Mouse (Mus musculus) spleen, postnatal 14 days (tissue): ENCODE results near the gene Stum.
"Not testable (repeated sequence)": the region's sequence is repeated elsewhere in the genome, so short reads cannot be mapped to it uniquely, and the experiment has no call there.

ENCODE experiments used
- DNase-seq, 2 experiments: peaks; one replicate each; pipeline ENCODE4 v3.0.0; 2021 to 2022; ENCODE audit warnings: low spot score in 2 of 2

The Stum gene

DNA sequence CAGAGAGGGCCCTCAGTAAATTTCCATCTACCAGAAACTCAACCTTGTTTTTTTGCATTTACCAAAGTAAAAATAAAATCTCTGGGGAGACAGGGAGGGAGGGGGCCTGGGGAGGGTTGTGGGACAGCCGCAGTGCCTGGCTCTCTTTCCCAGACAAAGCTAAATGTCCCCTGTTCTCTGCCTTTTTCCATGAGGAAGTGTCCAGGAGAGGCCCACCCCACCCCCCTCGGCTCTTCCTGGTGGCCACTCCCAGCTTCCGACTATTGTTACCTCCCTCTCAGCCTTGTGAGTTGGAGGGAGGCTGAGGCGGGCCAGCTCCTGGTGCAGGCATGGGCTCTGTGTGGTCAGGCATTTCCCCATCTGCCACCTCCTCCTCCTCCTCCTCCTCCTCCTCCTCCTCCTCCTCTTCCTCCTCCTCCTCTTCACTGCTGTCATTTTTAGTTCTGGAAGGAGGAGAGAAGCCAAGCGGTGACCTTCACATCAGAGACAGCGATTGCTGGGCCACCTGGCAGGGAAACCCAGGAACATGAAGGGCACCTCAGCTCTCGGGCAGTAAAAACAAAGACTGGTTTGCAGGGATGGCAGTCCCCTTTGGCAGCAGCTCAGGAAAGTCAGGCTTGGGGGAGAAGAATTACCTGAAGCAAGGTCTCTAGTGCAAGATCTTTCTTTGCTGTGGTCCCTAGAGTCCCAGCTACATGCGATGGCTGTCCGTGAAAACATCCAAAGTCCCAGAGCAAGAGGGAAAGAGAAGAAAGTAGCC, 77.5 kb downstream of the Stum start:
- no peak for DNase-seq

DNA sequence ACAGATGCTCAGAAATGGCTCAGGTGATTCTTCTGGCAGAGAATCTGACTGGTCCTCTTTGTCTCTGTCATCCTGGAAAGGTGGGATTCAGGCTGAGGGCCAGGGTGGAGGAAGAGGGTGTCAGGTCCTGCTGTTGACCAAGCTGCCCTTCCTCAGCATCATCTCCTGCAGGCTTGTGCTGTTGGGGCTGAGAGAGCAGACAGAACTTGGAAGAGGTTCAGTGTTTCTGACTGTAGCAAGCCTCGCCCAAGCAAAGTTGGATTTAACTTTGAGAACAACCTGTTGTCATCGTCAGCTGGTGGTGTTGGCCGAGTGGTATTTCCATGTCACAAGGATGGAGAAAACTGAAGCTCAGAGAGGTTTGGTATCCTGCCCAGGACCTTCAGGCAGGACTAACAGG, 78.6 kb downstream of the Stum start:
- no peak for DNase-seq

DNA sequence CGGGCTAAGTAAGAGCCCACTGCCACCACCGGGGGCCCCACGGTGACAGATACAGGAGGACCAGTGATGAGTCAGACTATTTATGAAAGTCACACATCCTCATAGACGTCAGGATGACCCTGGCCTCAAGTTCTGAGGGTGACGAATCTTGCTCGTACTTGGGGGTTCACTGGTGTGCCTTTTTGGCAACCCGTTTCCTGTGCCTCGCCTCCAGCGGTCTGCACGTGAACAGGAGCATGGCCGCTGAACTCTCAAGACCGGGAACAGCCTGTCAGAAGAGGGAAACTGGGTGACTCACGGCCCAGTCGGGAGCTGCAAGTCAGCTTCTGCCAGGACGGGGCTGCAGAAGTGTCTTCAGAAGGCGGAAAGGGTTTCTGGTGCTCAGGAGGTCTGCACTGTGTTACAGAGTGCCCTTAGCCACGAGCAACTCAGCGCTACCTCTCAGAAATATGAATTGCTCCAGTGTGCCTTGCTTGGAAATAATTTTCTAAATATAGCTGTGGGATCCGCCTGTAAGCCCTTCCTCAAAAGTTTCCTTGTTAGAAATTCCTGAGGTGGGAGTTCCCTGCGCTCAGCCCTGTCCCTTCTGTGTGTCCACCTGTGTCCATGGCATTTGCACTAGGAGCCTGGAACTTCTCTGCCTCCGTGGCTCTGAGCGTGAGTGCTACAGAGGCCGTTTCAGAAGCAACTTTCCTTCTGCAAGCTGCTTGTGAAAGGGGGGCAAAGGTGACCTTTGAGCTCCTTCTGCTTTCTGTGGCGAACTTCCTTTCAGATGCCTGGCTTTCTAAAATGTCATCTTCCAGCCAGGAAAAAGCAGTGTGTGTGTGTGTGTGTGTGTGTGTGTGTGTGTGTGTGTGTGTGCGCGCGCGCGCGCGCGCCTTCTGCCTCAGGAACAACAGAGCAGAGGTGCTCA, 79.4 kb downstream of the Stum start:
- DNase-seq = no peak

DNA sequence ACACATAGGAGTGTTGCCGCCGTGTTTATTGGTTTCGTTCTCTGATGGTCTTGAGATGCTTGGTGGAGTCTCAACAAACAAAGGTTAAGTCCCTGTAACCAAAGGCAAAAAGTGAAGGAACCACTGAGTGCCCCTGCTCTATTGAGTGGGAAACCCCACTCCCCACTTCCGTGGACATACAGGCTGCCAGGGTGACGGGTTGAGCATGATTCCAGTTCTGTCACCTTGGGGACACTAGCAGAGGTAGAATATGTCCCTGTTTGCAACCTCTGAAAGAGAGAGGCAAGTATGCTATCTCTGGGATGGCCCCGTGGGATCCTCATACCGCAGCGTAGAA, 80.0 kb downstream of the Stum start:
- DNase-seq = no peak

DNA sequence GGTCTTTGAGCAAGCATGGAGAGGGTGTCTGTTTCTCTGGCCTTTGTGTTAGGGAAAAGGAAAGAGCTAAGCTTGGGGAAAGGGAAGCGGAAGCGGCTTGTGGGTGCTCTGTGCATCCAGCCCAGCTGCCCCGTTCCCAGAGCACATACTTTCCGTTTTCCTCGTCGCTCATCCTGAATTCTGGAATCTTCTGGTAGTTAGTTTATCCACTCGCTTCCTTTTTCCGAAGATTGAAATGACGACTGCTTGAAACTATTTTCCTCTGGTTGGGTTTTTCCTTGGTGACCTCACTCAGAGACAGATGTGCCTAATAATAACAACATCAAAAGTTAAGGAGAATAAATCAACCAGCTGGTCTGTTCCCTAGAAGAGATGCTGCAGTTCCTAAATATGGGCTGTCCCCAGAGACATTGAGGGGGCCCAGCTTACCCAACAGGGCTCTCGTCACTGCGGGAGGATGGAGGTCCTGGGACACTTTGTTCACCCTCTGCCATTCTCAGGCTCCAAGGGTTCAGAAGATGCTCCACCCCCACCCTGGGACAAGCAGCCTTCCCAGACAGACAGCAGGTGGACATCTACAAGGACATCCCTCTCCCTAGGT, 80.7 kb downstream of the Stum start:
- no peak for DNase-seq

DNA sequence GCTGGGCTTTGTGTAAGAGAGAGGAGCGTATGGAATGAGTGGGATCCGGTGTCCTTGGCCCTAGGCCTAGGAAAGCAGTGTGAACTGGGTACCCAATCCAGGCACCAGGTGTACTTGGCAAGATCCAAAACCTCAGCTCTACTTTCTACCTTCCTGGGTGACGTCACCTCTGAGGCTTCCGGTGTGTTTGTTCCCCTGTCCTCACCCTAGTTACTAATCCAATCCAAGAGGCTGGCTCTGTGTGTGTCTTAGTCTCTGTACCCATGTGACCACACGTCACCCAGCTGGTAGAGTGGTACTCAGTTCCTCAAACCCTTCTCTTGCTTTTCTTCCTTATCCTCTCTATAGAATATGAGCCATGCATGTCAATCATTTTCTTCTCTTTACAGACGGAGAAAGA, 81.6 kb downstream of the Stum start:
- peak in 1 of 2 experiments; percentile 33 for DNase-seq

DNA sequence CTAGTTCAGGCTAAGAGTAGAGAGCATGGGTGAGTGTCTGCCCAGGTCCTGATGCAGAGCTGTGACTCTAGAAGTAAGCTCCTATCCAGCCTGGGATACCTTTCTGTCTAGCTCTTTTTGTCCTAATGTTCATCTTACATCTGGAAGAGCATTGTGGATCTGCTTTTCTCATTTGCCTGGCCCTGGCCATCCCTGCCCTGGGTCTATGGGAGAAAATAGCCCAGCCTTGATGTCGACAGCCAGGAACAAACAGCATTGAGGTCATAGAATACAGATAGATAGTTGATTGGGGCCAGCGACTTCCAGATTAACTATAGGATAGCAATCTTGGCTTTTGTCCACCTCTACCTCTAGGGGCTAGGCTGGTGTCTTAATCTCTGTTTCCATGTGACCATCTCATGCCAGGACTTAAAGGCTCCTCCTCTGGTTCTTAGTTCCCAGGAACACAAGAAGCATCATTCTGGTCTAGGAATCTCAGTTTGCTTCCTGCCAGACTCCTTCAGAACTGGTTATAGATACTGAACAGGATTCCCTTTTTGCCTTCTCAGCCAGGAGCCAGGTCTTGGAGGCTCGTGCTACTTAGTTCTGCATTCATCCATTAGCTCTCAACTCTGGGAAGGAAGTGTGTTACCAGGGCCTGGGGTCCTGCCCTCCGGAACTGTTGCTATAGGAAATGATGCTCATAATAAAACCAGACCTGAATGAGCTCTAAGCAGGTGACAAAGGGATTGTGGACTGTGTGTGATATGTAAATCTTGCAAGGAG, 82.4 kb downstream of the Stum start:
- DNase-seq = no peak

DNA sequence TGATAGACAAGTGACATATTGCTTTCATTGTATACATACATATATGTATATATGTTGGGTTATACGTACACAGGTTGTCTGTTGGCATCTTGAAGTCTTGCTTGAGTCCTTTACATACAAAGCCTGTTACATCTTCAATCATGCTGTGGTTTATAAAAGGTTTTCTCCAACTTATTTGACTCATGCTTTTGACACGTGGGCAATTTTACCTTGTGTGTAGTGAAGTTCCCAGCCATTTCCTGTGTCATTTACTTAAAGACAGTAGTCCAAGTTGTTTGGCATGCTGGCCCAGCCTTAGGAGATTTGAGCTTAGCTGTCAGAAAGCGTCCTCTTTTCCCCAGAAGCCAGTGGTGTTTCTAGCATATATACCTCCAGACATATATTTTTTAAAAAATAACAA, 84.9 kb downstream of the Stum start:
- DNase-seq = no peak

DNA sequence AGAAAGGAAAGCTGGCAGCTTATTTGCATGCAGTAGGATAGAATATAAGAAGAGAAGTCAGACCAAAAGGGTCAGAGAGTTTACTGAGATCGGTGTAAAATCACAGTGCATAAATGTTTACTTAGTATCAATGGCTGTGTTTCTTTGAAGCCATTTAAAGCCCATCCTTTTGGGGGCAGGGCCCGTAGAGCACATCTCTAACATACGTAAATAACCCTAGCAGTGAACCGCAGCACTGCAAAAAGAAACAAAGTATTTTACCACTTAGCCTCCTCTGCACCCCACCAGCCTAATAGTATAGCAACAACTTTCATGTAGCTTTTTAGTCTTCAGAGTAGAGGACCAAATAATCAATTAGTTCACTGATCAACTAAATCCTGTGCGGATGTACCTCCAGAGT, 85.6 kb downstream of the Stum start:
- DNase-seq = no peak

DNA sequence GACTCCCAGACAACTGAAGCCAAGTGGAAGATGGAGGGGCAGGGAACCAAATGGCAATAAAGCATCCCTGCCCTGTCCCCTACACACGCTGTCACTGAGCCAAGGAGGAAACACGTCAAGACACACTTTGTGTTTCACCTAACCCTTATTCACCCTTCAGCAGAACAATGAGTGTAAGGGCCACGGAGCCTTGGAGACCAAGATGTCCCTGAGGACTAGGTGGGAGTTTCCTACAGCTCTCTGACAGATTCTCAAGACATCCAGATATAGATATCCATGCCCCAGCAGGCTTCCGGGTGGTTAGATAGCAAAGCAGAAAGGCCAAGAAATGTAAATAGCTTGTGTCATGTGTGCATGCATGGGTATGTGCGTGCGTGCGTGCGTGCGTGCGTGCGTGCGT, 89.4 kb downstream of the Stum start:
- no peak for DNase-seq

DNA sequence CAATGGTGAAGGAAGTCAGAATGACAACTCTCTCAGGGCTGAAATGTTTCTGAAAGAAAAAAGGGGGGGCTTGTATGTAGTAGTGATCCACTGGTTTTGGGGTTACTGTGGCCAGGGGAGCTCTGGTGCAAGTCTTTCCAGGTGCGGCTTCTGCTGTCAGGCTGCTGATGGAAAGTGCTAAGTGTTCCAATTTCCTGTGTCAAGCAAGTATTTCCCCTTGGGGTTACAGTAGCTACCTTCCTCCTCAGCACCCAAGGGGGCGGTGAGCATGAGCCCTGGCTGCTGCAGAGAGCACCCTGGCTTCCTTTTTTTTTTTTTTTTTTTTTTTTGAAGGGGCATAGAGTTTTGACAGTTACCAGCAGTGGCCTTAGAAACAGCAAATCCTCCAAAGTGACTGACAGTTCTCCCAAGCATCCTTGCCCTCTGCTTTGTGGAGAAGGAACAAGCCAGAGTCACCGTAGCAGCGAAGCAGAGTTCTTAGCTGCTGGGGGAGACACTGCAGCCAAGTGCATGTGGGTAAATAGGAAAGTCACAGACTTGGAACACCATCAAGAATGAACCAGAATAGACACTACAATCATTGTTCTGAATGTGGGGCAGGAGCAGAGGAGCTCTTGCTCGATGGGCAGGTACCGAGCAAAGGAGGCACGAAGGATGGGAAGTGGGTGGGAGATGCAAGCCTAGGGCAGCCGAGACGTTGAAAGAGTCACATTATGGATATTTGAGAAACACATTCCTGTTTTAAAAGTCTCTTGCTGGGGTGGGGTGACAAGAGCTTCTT, 90.1 kb downstream of the Stum start:
- DNase-seq = no peak

DNA sequence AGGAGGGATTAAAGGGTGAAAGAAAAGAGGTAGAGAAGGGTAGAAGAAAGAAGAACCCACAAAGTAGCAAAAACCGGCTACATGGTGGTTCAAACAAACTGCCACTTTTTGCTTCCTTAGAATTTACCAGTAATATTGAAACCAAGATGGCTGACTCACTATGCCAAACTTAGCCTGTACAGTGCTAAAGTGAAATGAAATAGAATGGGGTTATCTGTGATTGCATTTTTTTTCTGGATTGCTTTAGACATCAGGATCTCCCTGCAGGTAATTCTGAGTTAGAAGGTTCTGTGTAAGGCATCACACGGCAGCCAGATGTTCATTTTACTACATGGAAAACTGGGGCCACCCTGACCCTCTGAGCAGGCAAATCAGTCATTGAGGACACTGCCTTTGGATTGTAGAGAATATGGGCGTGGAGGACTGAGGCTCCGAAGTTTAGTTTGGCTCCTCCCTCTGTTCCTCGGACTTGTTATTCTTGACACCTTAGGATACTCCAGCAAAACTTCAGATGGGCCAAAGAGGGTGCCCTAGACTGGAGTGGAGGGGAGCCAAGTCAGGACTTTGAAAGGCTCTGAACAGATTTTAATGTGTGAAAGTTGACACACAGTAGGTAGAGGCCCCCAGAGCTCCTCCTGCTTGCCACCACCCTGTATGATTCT, 91.0 kb downstream of the Stum start:
- no peak for DNase-seq

DNA sequence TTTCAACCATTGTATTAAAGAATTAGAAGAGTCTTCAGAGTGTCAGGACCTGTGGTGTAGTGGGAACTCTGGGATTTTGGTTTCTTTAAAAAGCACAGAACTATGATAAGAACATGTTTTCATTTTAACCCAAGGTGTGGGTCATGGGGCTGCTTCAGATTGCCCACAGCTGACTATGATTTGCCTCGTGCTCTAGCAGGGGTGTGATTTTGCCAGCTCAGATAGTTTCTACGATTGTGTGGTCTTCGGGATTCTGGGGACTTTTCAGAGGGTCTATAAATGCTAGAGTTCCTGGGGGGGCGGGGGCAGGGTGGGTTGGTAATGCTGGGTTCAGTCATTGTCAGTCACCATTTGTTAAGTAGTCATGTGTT, 91.7 kb downstream of the Stum start:
- DNase-seq = no peak

DNA sequence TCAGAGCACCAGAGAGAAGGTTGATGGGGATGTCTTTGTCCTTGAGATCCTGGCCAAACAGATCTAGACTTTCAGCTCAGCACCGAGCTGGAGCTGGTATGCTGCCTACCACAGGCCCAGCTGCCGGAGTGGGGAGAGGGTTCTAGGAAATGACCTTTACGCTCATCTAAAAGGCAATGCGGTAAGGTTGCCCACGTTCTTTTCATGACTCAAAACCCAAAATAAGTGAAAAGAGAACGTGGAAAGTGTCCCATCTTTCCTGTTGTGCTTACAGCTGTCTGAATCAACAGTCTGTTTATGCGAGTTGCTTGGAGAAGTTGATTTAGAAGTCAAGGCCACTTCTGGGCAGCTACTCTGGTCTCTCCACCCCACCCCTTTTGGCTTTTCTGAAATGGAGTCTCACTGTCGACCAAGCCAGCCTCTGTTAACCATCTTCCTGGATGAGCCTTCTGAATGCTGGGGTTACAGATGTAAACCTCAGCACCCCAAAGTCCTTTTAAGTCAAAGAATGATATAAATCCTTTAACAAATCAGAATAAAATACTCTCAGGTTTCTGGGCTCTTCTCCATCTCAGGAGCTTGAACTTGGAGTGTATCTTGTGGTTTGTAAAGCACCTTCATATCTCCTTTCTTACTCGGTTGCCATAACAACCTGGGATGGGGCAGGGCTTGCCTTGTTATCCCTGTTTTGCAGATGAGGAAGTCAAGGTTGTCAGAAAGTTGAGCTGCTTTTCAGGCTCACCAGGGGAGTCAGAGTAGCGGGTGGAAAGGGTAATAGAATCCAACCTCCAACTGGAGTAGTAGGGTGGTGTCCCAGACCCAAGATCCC, 92.3 kb downstream of the Stum start:
- DNase-seq = no peak

DNA sequence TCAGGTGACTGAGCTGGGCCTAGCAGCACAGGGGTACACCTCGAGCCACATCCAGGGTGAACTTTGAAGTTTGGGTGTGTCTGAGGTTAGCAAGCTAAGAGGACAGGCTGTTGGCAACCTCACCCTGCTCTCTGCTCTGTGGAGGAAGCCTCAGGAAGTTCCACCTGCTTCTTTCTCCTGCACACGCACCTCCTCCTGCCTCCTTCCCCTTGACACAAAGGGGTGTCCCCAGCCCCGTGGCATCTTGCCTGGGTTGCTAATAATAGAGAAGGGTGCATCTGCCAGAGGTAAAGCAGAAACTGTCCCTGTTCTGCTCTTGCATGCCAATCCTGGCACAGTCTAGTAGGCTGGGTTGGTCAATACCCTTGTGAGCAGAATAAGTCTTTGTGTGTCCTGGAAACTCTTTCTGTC, 93.0 kb downstream of the Stum start:
- DNase-seq = no peak

DNA sequence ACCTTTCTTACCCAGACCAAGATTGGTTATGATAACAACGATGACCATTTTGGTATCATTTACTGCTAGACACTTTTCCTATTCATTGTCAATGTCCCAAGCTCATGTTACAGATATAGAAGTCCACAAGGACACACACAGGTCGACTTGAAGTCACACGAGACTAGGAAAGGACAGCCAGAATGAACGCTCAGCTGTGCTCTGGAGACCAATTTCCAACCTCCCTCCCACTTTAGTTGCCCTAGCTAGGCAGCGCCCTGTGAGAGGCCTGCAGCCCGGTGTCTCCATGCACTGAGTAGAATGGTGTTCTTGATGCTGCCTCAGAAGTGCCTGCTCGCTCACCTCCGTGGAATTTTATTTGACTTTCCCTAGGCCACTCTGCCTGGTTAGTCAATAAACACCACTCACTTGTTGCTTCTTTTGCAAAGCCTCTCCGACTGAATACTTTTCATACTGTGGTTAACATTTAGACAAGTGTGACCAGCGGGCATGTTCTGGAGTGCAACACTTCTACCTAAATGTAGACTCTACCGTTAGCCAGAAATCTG, 94.0 kb downstream of the Stum start:
- not testable (repeated sequence) for DNase-seq

DNA sequence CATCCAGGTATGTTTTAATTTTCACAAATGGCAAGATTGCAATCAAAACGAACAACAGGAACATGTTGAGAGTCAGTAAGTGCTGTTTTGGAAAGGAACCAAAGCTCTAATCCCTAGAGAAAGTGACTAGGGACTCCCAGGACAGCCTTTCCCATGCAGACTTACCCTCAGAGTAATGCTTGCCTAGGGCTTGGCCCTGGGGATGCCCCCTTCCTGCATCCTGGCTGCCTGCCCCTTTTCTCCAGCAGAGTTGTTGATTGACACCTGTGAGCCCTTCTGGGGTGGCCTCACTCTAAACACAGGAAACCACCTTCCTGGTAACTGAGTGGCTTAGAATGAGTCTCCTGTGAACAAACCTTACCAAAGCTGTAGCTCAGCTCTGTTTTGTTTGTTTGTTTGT, 94.8 kb downstream of the Stum start:
- DNase-seq = no peak

DNA sequence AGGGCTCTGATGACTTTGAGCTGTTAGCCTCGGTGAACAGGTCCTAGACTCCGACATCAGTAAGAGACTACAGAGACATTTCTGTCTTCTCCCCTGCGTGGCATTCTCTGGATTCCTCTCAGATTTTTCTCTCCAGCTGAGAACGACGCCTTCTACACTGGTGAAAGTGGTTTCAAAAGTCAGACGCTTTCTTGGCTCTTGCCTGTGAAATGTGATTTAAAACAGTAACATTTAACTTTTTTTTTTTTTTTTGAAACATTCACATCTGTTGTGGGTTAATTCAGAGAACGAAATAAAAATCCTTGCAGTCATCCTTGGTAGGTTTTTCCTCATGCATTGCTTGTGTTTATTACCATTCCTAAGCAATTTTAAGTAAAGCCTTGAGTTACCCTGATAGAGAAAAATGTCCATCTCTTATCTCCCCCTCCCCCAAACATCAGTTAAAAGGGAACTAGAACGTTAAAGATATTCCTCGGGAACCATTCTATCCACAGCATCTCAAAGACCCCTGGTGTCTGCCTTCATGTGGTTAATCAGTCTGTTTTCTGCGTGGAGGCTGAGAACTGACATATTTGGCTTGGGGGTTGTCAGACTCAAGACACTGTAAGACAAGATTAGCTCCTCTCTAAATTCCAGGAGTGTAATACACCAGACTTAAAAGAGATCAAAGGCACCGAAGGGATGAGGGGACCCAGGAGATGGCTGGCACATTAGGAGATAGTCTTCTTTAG, 95.4 kb downstream of the Stum start:
- DNase-seq = no peak
